Mouse (Mus musculus) liver, embryonic 14.5 days (tissue): ENCODE measurements around the gene Zfp804a. TPM values are rescaled to one million over a fixed set of nuclear protein-coding genes. Genes with fewer than 3 reads are reported as not detected.

Experiments used
- ATAC-seq: fragments of 200-750 bp; cut with Nextera tagmentation; 2 replicates; pipeline ENCODE4 v1.8.0; 2017; ENCODE audit warnings: moderate number of reproducible peaks, mild to moderate bottlenecking, moderate library complexity; ENCODE audit not compliant: insufficient read depth
- DNase-seq, 3 experiments: peaks; one replicate each; pipeline ENCODE4 v3.0.0-alpha.2; 2012 to 2013; ENCODE audit warnings: low read depth in 3 of 3, low spot score in 3 of 3
- H3K27ac ChIP-seq: fragments of 300-500 bp; sonication (generic); 2 replicates; pipeline ENCODE4 v1.5.1; 2014; ENCODE audit warnings: moderate library complexity, mild to moderate bottlenecking, control low read depth, inconsistent platforms
- H3K27me3 ChIP-seq: fragments of 300-500 bp; sonication (generic); 2 replicates; pipeline ENCODE4 v1.6.1; 2014; ENCODE audit warnings: mild to moderate bottlenecking, low read length, moderate library complexity; ENCODE audit not compliant: control insufficient read depth, insufficient read depth
- H3K36me3 ChIP-seq: fragments of 300-500 bp; sonication (generic); replicated peaks from 2 replicates; pipeline ENCODE4 v1.6.1; 2014; ENCODE audit warnings: low read depth; ENCODE audit not compliant: control insufficient read depth, insufficient read depth
- H3K4me1 ChIP-seq, 2 experiments: fragments of 200-500 bp in 1 of 2; fragments of 300-500 bp in 1 of 2; sonication (generic) in 1 of 2; replicated peaks; 2 replicates each; pipeline ENCODE4 v1.6.1; 2012 to 2014; ENCODE audit warnings: antibody characterized with exemption in 1 of 2, inconsistent platforms in 1 of 2, low read length in 1 of 2; ENCODE audit not compliant: control insufficient read depth in 2 of 2, insufficient read depth in 2 of 2
- H3K4me2 ChIP-seq: fragments of 300-500 bp; sonication (generic); 2 replicates; pipeline ENCODE4 v1.6.1; 2014; ENCODE audit warnings: low read depth, mild to moderate bottlenecking, control low read depth, moderate library complexity
- H3K4me3 ChIP-seq, 2 experiments: fragments of 200-500 bp in 1 of 2; fragments of 300-500 bp in 1 of 2; sonication (generic) in 1 of 2; 2 replicates each; pipeline ENCODE4 v1.5.1; 2012 to 2014; ENCODE audit warnings: low read depth in 2 of 2, low read length in 2 of 2, mild to moderate bottlenecking in 2 of 2, control low read depth in 1 of 2, inconsistent platforms in 1 of 2, moderate library complexity in 1 of 2; ENCODE audit not compliant: insufficient read depth in 1 of 2
- H3K9ac ChIP-seq: fragments of 300-500 bp; sonication (generic); replicated peaks from 2 replicates; pipeline ENCODE4 v1.6.1; 2014; ENCODE audit warnings: mild to moderate bottlenecking, control low read depth, moderate library complexity
- H3K9me3 ChIP-seq: fragments of 300-500 bp; sonication (generic); 2 replicates; pipeline ENCODE4 v1.6.1; 2016; ENCODE audit warnings: low read length, mixed read lengths; ENCODE audit not compliant: control insufficient read depth
- CTCF ChIP-seq: IDR thresholded peaks from 2 replicates; pipeline ENCODE4 v1.5.1; 2016; ENCODE audit warnings: antibody characterized with exemption, low read depth, control low read depth
- EP300 ChIP-seq: IDR thresholded peaks from 2 replicates; pipeline ENCODE4 v1.6.1; 2016; ENCODE audit warnings: antibody characterized with exemption, low read depth
- WGBS: fragments of 180-500 bp; shearing (Covaris S2); extraction: QIAGEN DNeasy Blood & Tissue Kit; methylation state at CpG from one replicate; pipeline ENCODE4 v1.1.7; 2014; ENCODE audit not compliant: insufficient replicate concordance; 5-methylcytosine and 5-hydroxymethylcytosine counted together
- polyA plus RNA-seq, 2 experiments: library from polyadenylated mRNA; depleted of rRNA in 1 of 2; stranded (reverse) in 1 of 2; unstranded in 1 of 2; fragments of >200 nt; fragmentation: Nextera tagmentation in 1 of 2; extraction: Ambion mirVana in 1 of 2; gene quantifications; 2 replicates each; pipeline versions ENCODE4 v1.2.1 to v1.2.3; 2012 to 2014

Zfp804a gene
- polyA plus RNA-seq, 2 experiments = 0.02 TPM; not detected in 1

- H3K9me3 ChIP-seq = no peaks in the 10 kb centered on the region
- no peaks in the 10 kb centered on the region for H3K36me3 ChIP-seq
- ATAC-seq (no peak), DNase-seq (no peak)
- H3K4me2 ChIP-seq = no peak overlapping the region
- H3K4me3 ChIP-seq = no peak overlapping the region
- no peak for TF ChIP-seq CTCF
- no peaks in the 10 kb centered on the region for H3K4me1 ChIP-seq
- WGBS = 47% methylated on average over 1 of the region's 1 CpGs
- H3K27ac ChIP-seq = no peak overlapping the region
- no peaks in the 10 kb centered on the region for H3K27me3 ChIP-seq
- H3K9ac ChIP-seq = no peak overlapping the region
These were observed 14.9 kb downstream of the Zfp804a start for GRCm38 (mm10) chr2:82067912-82068311.

DNA sequence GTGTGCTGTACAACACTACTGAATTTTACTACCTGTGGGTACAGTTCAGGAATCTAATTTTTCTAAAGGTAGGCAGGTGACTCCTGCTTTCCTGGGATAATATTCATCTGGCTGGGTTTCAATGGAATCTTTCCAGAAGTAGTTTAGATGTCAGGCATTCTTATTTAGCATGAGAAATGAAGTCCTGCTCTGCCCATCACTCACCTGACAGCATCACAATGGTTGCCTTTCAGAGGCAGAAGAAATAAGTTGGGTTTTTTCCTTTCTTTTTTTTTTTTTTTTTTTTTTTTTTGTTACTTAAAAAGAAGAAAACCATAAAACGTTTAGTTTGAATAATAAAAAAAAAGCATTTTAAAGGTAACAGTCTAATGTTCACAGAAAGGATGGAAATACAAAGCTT is 16.1 kb downstream of the Zfp804a start:
- Histone ChIP-seq H3K4me2 (no peak overlapping the region), H3K4me3 (no peak overlapping the region), H3K27ac (no peak overlapping the region), H3K9me3 (no peaks in the 10 kb centered on the region), H3K9ac (no peak overlapping the region), H3K27me3 (no peaks in the 10 kb centered on the region), H3K36me3 (no peaks in the 10 kb centered on the region), H3K4me1 (no peaks in the 10 kb centered on the region)
- TF ChIP-seq EP300 (no peak), CTCF (no peak)
- ATAC-seq (no peak), DNase-seq (no peak)
- WGBS = 38% methylated on average over 1 of the region's 1 CpGs

GRCm38 (mm10) chr2:82076883-82077282 is 23.9 kb downstream of the Zfp804a start:
- H3K4me2 ChIP-seq = no peak overlapping the region
- ATAC-seq (no peak), DNase-seq (no peak)
- H3K9ac ChIP-seq = no peak overlapping the region
- no peaks in the 10 kb centered on the region for H3K4me1 ChIP-seq
- no peaks in the 10 kb centered on the region for H3K36me3 ChIP-seq
- 59% methylated on average over 3 of the region's 3 CpGs for WGBS
- no peaks in the 10 kb centered on the region for H3K9me3 ChIP-seq
- H3K27ac ChIP-seq = no peak overlapping the region
- TF ChIP-seq CTCF (no peak), EP300 (no peak)
- no peak overlapping the region for H3K4me3 ChIP-seq
- H3K27me3 ChIP-seq = no peaks in the 10 kb centered on the region

GRCm38 (mm10) chr2:82078287-82078994 is 25.4 kb downstream of the Zfp804a start:
- Histone ChIP-seq H3K27me3 (no peaks in the 10 kb centered on the region), H3K9ac (no peak overlapping the region), H3K36me3 (no peaks in the 10 kb centered on the region), H3K4me2 (no peak overlapping the region), H3K27ac (no peak overlapping the region), H3K4me3 (no peak overlapping the region), H3K9me3 (no peaks in the 10 kb centered on the region), H3K4me1 (no peaks in the 10 kb centered on the region)
- WGBS = 60% methylated on average over 6 of the region's 6 CpGs
- no peak for DNase-seq
- no peak for ATAC-seq
- TF ChIP-seq CTCF (no peak), EP300 (no peak)

- Histone ChIP-seq H3K4me2 (no peak overlapping the region), H3K27ac (no peak overlapping the region), H3K4me3 (no peak overlapping the region), H3K9me3 (no peaks in the 10 kb centered on the region), H3K4me1 (no peaks in the 10 kb centered on the region), H3K36me3 (no peaks in the 10 kb centered on the region), H3K27me3 (no peaks in the 10 kb centered on the region), H3K9ac (no peak overlapping the region)
- ATAC-seq (no peak), DNase-seq (no peak)
- TF ChIP-seq CTCF = no peak
- no peak for TF ChIP-seq EP300
- WGBS = 47% methylated on average over 4 of the region's 4 CpGs
These were observed 27.7 kb downstream of the Zfp804a start for GRCm38 (mm10) chr2:82080678-82081077.
